Mouse (Mus musculus): ENCODE results near the gene Ralgds. TPM values are rescaled to one million over a fixed set of nuclear protein-coding genes. Genes with fewer than 3 reads are reported as not detected.

Ralgds gene
- polyA plus RNA-seq, 1 experiment from 2014 or later = 12.9 TPM

DNA sequence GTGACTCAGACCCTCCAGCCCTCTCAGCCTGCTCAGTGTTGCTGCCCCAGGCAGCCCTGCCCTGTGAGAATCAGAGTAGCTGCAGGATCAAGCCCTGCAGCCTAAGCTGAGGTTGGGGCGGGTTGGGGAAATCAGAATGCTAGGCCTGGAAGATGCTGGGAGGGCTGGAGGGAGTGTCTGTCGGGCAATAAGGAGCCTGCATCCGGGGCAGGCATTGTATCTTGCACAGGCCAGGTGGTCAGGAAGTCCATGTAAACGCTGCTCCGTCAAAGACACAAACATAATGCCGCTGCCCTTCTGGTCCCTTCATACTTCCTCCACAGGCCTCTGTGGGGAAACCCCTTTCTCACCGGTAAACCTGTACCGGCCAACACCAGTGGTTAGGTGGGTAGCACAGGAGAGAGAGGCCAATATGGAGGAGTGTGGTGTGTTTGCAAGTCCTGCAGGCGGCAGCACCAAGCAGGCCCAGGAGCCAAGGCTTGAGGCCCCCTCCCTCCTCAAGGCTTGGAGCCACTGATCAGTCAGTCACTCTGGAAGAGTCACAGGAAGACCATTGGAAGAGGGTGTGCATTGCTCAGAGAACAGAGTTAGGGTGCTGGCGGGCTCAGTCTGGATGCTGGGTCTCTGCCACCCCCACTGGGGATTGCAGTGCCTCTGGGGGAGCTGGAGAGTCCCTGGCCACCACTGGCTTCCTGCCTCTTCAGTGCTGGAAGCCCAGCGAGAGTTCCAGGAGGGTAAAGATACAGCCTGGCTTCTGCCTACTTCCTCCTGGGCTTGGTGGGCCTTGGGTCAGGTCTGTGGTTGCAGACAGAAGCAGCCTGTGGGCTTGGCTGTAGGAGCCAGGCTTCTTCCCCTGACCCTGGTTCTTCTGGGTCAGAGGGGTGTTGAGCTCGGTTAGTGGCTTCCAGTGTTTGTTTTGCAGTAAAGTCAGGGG is 13.3 kb downstream of the Ralgds start:
- Histone ChIP-seq H3K9ac (ENCODE audit: low read depth, low read length) (no peak overlapping the region), H3K4me1 (replicated peaks; ENCODE audit: control insufficient read depth, insufficient read depth, low read length) (peaks cover 21% of the 10 kb centered on the region), H3K36me3 (ENCODE audit: control insufficient read depth, insufficient read depth, low read length) (no peaks in the 10 kb centered on the region), H3K9me3 (ENCODE audit: control insufficient read depth, low read length) (no peaks in the 10 kb centered on the region), H3K27ac (ENCODE audit: low read depth, low read length) (0 out of 2 replicates have a peak overlapping the region, but pooled peaks have one; percentile 67), H3K4me3 (ENCODE audit: low read depth, low read length) (no peak overlapping the region), H3K27me3 (replicated peaks; ENCODE audit: control insufficient read depth, insufficient read depth, low read length) (no peaks in the 10 kb centered on the region), H3K4me2 (no peak overlapping the region)
- ATAC-seq (replicated peaks; ENCODE audit: low FRiP score) (no peak), DNase-seq (ENCODE audit: low spot score) (no peak)
- 34% methylated on average over 12 of the region's 12 CpGs for WGBS

DNA sequence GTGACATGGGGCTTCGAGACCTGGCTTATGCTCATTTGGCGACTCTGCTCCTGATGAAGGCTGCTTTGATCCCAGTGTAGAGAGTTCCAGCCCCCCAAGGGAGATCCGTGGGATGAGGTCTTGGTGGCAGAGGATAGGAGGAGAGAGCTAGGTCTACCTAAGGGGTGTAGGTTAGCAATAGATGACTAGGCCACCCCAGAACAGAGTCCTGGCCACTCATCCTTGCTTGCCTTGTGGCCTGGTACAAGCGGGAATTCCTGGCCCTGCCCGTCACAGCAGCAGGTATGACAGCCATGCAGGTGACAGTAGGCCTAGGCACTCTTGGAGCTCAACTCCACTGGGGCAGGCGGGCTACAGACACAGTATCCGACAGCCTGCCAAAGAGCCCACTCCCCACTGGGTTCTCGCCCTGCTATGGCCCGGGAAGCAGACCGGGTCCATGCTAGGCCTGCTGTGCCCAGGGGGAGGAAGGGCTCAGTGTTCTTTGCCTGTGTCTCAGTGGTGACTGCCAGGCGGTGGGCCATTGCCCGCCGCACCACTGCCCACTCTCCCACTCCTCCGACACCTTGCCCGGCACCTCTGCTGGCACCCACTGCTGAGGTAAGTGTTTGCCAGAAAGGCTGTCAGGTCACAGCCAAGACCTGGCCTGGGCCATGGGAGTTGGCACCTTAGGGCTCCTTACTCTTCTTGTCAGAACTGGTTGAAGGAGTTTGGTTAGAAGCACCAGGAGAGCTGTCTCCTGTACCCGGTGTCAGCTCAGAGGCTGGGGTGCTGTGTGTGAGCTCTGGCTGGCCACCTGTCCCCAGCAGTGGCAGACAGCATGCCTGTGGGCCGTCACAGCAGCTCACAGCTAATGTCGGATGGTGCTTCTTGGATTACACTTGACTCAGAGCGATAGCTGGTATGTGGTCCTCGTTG is 14.8 kb downstream of the Ralgds start:
- H3K4me3 ChIP-seq (ENCODE audit: low read depth, low read length) = no peak overlapping the region
- peaks cover 24% of the 10 kb centered on the region for H3K4me1 ChIP-seq (replicated peaks; ENCODE audit: control insufficient read depth, insufficient read depth, low read length)
- DNase-seq (ENCODE audit: low spot score) = no peak
- ATAC-seq (replicated peaks; ENCODE audit: low FRiP score) = no peak
- H3K4me2 ChIP-seq = no peak overlapping the region
- no peaks in the 10 kb centered on the region for H3K27me3 ChIP-seq (replicated peaks; ENCODE audit: control insufficient read depth, insufficient read depth, low read length)
- WGBS = 84% methylated on average over 20 of the region's 20 CpGs
- no peak overlapping the region for H3K27ac ChIP-seq (ENCODE audit: low read depth, low read length)
- no peaks in the 10 kb centered on the region for H3K9me3 ChIP-seq (ENCODE audit: control insufficient read depth, low read length)
- no peak overlapping the region for H3K9ac ChIP-seq (ENCODE audit: low read depth, low read length)
- no peaks in the 10 kb centered on the region for H3K36me3 ChIP-seq (ENCODE audit: control insufficient read depth, insufficient read depth, low read length)

DNA sequence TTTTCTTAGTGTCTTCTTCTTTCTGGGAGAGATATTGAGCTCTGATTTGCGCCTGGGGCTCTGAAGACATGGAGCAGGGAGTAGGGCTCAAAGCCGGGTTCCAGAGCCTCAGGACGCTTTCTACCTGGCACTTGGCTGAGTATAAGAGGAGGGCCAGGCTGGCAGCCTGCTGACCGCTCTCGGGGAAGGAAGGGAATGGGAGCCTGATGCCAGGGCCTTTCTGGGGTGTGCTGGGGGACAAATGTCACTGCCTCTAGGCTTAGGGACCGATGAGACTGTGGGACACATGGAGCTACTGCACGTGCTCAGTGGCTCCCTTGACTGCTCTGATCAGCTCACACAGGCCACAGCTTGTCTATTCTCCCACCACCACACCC is 15.4 kb downstream of the Ralgds start:
- no peak overlapping the region for H3K27ac ChIP-seq (ENCODE audit: low read depth, low read length)
- DNase-seq (ENCODE audit: low spot score) = no peak
- H3K27me3 ChIP-seq (replicated peaks; ENCODE audit: control insufficient read depth, insufficient read depth, low read length) = no peaks in the 10 kb centered on the region
- H3K9me3 ChIP-seq (ENCODE audit: control insufficient read depth, low read length) = no peaks in the 10 kb centered on the region
- ATAC-seq (replicated peaks; ENCODE audit: low FRiP score) = no peak
- H3K9ac ChIP-seq (ENCODE audit: low read depth, low read length) = no peak overlapping the region; the same call in 1 of the 2 replicates
- H3K36me3 ChIP-seq (ENCODE audit: control insufficient read depth, insufficient read depth, low read length) = no peaks in the 10 kb centered on the region
- no peak overlapping the region for H3K4me2 ChIP-seq
- no peak overlapping the region for H3K4me3 ChIP-seq (ENCODE audit: low read depth, low read length)
- 86% methylated on average over 7 of the region's 7 CpGs for WGBS
- peaks cover 28% of the 10 kb centered on the region for H3K4me1 ChIP-seq (replicated peaks; ENCODE audit: control insufficient read depth, insufficient read depth, low read length)

DNA sequence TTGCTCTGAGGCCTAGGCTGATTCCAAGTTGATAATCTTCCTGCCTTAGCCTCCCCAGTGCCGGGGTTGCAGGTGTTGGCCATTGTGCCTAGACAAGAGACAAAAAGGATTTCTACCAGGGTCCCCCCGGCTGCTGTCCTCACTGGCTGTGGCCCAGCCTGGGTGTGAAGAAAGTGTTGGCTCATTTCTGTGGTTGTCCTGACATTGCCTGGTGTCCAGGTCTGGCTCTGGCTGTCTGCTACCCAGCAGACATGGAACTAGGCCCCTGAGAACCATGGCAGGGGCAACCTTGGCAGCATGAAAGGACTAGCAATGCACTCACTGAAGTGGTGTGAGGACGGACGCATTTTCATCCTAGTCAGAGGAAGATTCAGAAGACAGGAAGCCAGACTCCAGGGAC is 16.9 kb downstream of the Ralgds start:
- Histone ChIP-seq H3K27me3 (replicated peaks; ENCODE audit: control insufficient read depth, insufficient read depth, low read length) (peaks cover 5% of the 10 kb centered on the region), H3K4me3 (ENCODE audit: low read depth, low read length) (no peak overlapping the region), H3K4me1 (replicated peaks; ENCODE audit: control insufficient read depth, insufficient read depth, low read length) (peaks cover 33% of the 10 kb centered on the region), H3K9me3 (ENCODE audit: control insufficient read depth, low read length) (no peaks in the 10 kb centered on the region), H3K27ac (ENCODE audit: low read depth, low read length) (no peak overlapping the region), H3K36me3 (ENCODE audit: control insufficient read depth, insufficient read depth, low read length) (no peaks in the 10 kb centered on the region), H3K4me2 (no peak overlapping the region), H3K9ac (ENCODE audit: low read depth, low read length) (no peak overlapping the region)
- 80% methylated on average over 4 of the region's 4 CpGs for WGBS
- ATAC-seq (replicated peaks; ENCODE audit: low FRiP score) (no peak), DNase-seq (ENCODE audit: low spot score) (no peak)

DNA sequence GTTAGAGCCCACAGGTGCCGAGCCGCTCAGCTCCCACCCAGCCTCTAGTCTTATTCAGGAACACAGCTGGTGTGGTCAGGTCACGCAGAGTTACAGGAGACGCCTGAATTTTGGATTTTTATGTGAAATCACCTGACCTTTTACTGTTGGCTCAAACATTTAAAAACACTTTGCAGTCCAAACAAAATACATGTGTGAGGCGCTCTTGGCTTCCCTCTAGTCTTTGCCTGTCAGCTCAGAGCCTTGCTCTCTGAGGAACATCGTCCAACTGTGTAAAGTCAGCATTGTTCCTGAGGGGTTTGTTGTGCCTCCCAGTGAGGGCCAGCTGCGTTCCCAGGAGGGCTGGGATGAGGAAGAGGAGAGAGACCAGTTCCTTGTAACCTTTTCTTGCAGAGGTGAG is 17.4 kb downstream of the Ralgds start:
- no peak for DNase-seq (ENCODE audit: low spot score)
- H3K36me3 ChIP-seq (ENCODE audit: control insufficient read depth, insufficient read depth, low read length) = no peaks in the 10 kb centered on the region
- 77% methylated on average over 7 of the region's 7 CpGs for WGBS
- H3K27me3 ChIP-seq (replicated peaks; ENCODE audit: control insufficient read depth, insufficient read depth, low read length) = peaks cover 5% of the 10 kb centered on the region
- no peak overlapping the region for H3K4me3 ChIP-seq (ENCODE audit: low read depth, low read length)
- no peak for ATAC-seq (replicated peaks; ENCODE audit: low FRiP score)
- peaks cover 32% of the 10 kb centered on the region for H3K4me1 ChIP-seq (replicated peaks; ENCODE audit: control insufficient read depth, insufficient read depth, low read length)
- no peaks in the 10 kb centered on the region for H3K9me3 ChIP-seq (ENCODE audit: control insufficient read depth, low read length)
- no peak overlapping the region for H3K9ac ChIP-seq (ENCODE audit: low read depth, low read length)
- H3K4me2 ChIP-seq = no peak overlapping the region
- no peak overlapping the region for H3K27ac ChIP-seq (ENCODE audit: low read depth, low read length)

DNA sequence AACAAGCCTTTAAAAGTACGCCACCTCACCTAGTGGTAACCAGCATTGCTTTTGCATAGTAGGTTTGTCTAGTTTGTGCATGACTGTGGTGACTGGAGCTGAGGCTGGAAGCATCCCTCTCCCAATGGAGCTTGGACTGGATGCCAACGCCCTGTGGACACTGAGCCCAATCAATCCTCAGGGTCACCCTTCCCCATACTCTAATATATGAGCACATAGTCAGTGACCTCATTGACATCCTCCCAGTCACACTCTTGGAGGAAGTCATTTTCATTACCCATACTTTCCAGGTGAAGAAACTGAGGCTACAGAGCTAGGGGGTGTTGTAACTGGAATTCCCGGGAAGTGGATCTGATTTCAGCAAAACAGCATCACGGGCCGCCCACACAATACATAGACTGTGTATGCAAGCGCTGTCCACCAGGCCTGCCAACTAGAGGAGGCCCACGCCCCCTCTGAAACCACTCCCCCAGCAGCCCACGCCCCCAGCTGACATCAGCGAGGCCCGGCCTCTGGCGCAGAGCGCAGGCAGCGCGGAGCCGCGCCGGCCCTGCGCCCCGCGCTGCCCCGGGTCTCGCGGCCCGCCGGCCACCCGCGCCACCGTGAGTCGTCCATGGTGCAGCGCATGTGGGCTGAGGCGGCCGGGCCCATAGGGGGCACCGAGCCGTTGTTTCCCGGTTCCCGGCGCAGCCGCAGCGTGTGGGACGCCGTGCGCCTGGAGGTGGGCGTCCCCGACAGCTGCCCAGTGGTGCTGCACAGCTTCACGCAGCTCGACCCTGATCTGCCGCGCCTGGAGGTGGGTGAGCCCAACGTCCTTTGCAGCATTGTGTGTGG is 20.2 kb downstream of the Ralgds start:
- Histone ChIP-seq H3K4me3 (ENCODE audit: low read depth, low read length) (peak overlapping the region; percentile 61), H3K9ac (ENCODE audit: low read depth, low read length) (peak overlapping the region; percentile 54), H3K27ac (ENCODE audit: low read depth, low read length) (0 out of 2 replicates have a peak overlapping the region, but pooled peaks have one; percentile 11), H3K36me3 (ENCODE audit: control insufficient read depth, insufficient read depth, low read length) (no peaks in the 10 kb centered on the region), H3K4me1 (replicated peaks; ENCODE audit: control insufficient read depth, insufficient read depth, low read length) (peaks cover 23% of the 10 kb centered on the region), H3K9me3 (ENCODE audit: control insufficient read depth, low read length) (no peaks in the 10 kb centered on the region), H3K4me2 (peak overlapping the region; percentile 68), H3K27me3 (replicated peaks; ENCODE audit: control insufficient read depth, insufficient read depth, low read length) (peaks cover 5% of the 10 kb centered on the region)
- DNase-seq (ENCODE audit: low spot score) (peak; percentile 79), ATAC-seq (replicated peaks; ENCODE audit: low FRiP score) (peak; percentile 89)
- WGBS = 2% methylated on average over 49 of the region's 49 CpGs

DNA sequence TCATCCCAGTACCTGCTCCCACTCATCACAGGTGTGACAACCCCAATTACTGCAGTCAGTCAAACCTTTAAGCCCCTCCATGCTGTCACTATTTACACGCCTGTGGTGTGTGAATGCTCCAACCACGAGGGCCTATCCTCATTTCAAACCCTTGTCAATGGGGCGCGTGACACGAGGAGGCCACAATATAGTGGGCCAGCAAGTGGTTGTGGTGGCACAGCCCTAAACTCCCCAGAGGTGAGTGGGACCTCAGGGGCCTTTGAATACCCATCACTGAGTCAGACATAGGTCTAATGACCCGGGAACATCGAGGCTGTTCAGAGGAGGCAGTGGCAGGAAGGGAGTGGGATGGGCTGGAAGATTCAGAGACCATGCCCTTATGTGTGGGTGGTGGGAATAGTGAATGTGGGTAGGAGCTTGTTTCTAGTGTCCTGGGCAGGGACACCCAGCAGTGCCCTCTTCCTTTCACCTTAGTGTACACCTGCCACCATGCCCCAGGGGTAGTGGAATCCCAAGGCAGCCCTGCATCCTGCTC is 21.0 kb downstream of the Ralgds start:
- Histone ChIP-seq H3K27ac (ENCODE audit: low read depth, low read length) (no peak overlapping the region), H3K4me2 (peak overlapping the region; percentile 68), H3K4me3 (ENCODE audit: low read depth, low read length) (peak overlapping the region; percentile 61), H3K36me3 (ENCODE audit: control insufficient read depth, insufficient read depth, low read length) (no peaks in the 10 kb centered on the region), H3K27me3 (replicated peaks; ENCODE audit: control insufficient read depth, insufficient read depth, low read length) (peaks cover 5% of the 10 kb centered on the region), H3K9me3 (ENCODE audit: control insufficient read depth, low read length) (no peaks in the 10 kb centered on the region), H3K4me1 (replicated peaks; ENCODE audit: control insufficient read depth, insufficient read depth, low read length) (peaks cover 23% of the 10 kb centered on the region), H3K9ac (ENCODE audit: low read depth, low read length) (peak overlapping the region; percentile 54)
- DNase-seq (ENCODE audit: low spot score) = no peak
- ATAC-seq (replicated peaks; ENCODE audit: low FRiP score) = no peak
- 76% methylated on average over 7 of the region's 7 CpGs for WGBS

All from liver, embryonic 11.5 days (tissue).